Mouse (Mus musculus) CH12.LX (cell line): ENCODE measurements around the gene Dlx4. TPM values are rescaled to one million over a fixed set of nuclear protein-coding genes. Genes with fewer than 3 reads are reported as not detected.

ENCODE experiments used
- DNase-seq: peaks from one replicate; pipeline ENCODE4 v3.0.0-alpha.2; 2013; ENCODE audit errors: extremely low read depth
- H3K27ac ChIP-seq: 2 replicates; pipeline ENCODE4 v1.5.1; 2012; ENCODE audit warnings: low read depth, mild to moderate bottlenecking, control low read depth, moderate library complexity; ENCODE audit not compliant: insufficient read depth
- H3K27me3 ChIP-seq: replicated peaks from 2 replicates; pipeline ENCODE3; 2012; ENCODE audit warnings: inconsistent platforms
- H3K36me3 ChIP-seq, 2 experiments: replicated peaks in 1 of 2; 2 replicates each; pipeline versions ENCODE3 to v1.6.1; 2012; ENCODE audit warnings: inconsistent platforms in 1 of 2, low read length in 1 of 2, mild to moderate bottlenecking in 1 of 2, mixed read lengths in 1 of 2, moderate library complexity in 1 of 2; ENCODE audit not compliant: control insufficient read depth in 1 of 2, insufficient read depth in 1 of 2
- H3K4me1 ChIP-seq, 2 experiments: 2 replicates each; pipeline ENCODE4 v1.6.1; 2012; ENCODE audit warnings: inconsistent platforms in 1 of 2, moderate library complexity in 1 of 2; ENCODE audit not compliant: insufficient read depth in 2 of 2, control insufficient read depth in 1 of 2
- H3K4me2 ChIP-seq: 2 replicates; pipeline ENCODE4 v1.6.1; 2012; ENCODE audit warnings: low read depth, mild to moderate bottlenecking, control low read depth; ENCODE audit not compliant: poor library complexity, insufficient read depth, severe bottlenecking
- H3K4me3 ChIP-seq, 3 experiments: fragments of 150-350 bp in 1 of 3; sonication (generic) in 1 of 3; replicated peaks in 1 of 3; 2 replicates each; pipeline versions ENCODE3 to v1.5.1; 2011 to 2012; ENCODE audit warnings: low read depth in 2 of 3, low read length in 2 of 3, mild to moderate bottlenecking in 2 of 3, moderate library complexity in 2 of 3, control low read depth in 1 of 3, improper control_type of control experiment in 1 of 3, inconsistent platforms in 1 of 3, mixed read lengths in 1 of 3; ENCODE audit not compliant: poor library complexity in 1 of 3
- H3K79me2 ChIP-seq: replicated peaks from 2 replicates; pipeline ENCODE4 v1.6.1; 2012; ENCODE audit warnings: mild to moderate bottlenecking, moderate library complexity; ENCODE audit not compliant: control insufficient read depth, poor library complexity, insufficient read depth, severe bottlenecking; ENCODE audit errors: extremely low read depth
- H3K9ac ChIP-seq: 2 replicates; pipeline ENCODE4 v1.6.1; 2012; ENCODE audit warnings: low read depth, mild to moderate bottlenecking, control low read depth, moderate library complexity; ENCODE audit not compliant: insufficient read depth
- H3K9me3 ChIP-seq: replicated peaks from 2 replicates; pipeline ENCODE3; 2012; ENCODE audit warnings: low read length, inconsistent platforms, mixed read lengths
- BHLHE40 ChIP-seq: IDR thresholded peaks from 2 replicates; pipeline ENCODE4 v1.6.1; 2011; ENCODE audit warnings: mild to moderate bottlenecking, low read depth, low read length, improper control_type of control experiment
- CHD1 ChIP-seq: IDR thresholded peaks from 2 replicates; pipeline ENCODE4 v1.6.1; 2012; ENCODE audit warnings: low read depth, low read length, improper control_type of control experiment, inconsistent platforms
- CHD2 ChIP-seq: IDR thresholded peaks from 2 replicates; pipeline ENCODE4 v1.6.1; 2011; ENCODE audit warnings: low read length, improper control_type of control experiment
- CTCF ChIP-seq, 2 experiments: IDR thresholded peaks in 1 of 2; conservative IDR thresholded peaks in 1 of 2; 2 replicates each; pipeline ENCODE4 v1.5.1; 2011 to 2012; ENCODE audit warnings: low read depth in 2 of 2, low read length in 2 of 2, improper control_type of control experiment in 1 of 2, inconsistent platforms in 1 of 2, mild to moderate bottlenecking in 1 of 2, moderate library complexity in 1 of 2
- E2F4 ChIP-seq: IDR thresholded peaks from 2 replicates; pipeline ENCODE4 v1.6.1; 2011; ENCODE audit warnings: low read depth, low read length, improper control_type of control experiment; ENCODE audit not compliant: insufficient replicate concordance
- ELF1 ChIP-seq: IDR thresholded peaks from 2 replicates; pipeline ENCODE4 v1.6.1; 2014; ENCODE audit warnings: low read depth, mild to moderate bottlenecking, inconsistent platforms, low read length, improper control_type of control experiment
- EP300 ChIP-seq: IDR thresholded peaks from 2 replicates; pipeline ENCODE4 v1.6.1; 2011; ENCODE audit warnings: low read length, improper control_type of control experiment
- ETS1 ChIP-seq: conservative IDR thresholded peaks from 2 replicates; pipeline ENCODE4 v1.6.1; 2012; ENCODE audit warnings: low read depth, mild to moderate bottlenecking, inconsistent platforms, low read length, improper control_type of control experiment, moderate library complexity
- GABPA ChIP-seq: IDR thresholded peaks from 2 replicates; pipeline ENCODE4 v1.6.1; 2012; ENCODE audit warnings: low read depth, low read length, improper control_type of control experiment, inconsistent platforms; ENCODE audit not compliant: insufficient replicate concordance
- HCFC1 ChIP-seq: IDR thresholded peaks from 2 replicates; pipeline ENCODE4 v1.6.1; 2012; ENCODE audit warnings: low read depth, mild to moderate bottlenecking, inconsistent platforms, low read length, improper control_type of control experiment
- IRF4 ChIP-seq: IDR thresholded peaks from 2 replicates; pipeline ENCODE4 v1.6.1; 2014; ENCODE audit warnings: low read depth, mild to moderate bottlenecking, inconsistent platforms, low read length, improper control_type of control experiment
- JUN ChIP-seq: IDR thresholded peaks from 2 replicates; pipeline ENCODE4 v1.6.1; 2011; ENCODE audit warnings: low read depth, mild to moderate bottlenecking, low read length, improper control_type of control experiment, moderate library complexity; ENCODE audit not compliant: insufficient read depth
- JUND ChIP-seq: conservative IDR thresholded peaks from 2 replicates; pipeline ENCODE4 v1.6.1; 2011; ENCODE audit warnings: low read depth, low read length, improper control_type of control experiment
- KAT2A ChIP-seq: IDR thresholded peaks from 2 replicates; pipeline ENCODE4 v1.6.1; 2012; ENCODE audit warnings: low read length, improper control_type of control experiment, inconsistent platforms; ENCODE audit not compliant: insufficient replicate concordance
- MAFK ChIP-seq: IDR thresholded peaks from 2 replicates; pipeline ENCODE4 v1.6.1; 2011; ENCODE audit warnings: low read length, improper control_type of control experiment; ENCODE audit not compliant: insufficient replicate concordance
- MAX ChIP-seq: IDR thresholded peaks from 2 replicates; pipeline ENCODE4 v1.6.1; 2011; ENCODE audit warnings: low read length, improper control_type of control experiment
- MAZ ChIP-seq: IDR thresholded peaks from 2 replicates; pipeline ENCODE4 v1.6.1; 2012; ENCODE audit warnings: low read depth, mild to moderate bottlenecking, inconsistent platforms, low read length, improper control_type of control experiment, moderate library complexity
- MEF2A ChIP-seq: IDR thresholded peaks from 2 replicates; pipeline ENCODE4 v1.6.1; 2014; ENCODE audit warnings: low read depth, mild to moderate bottlenecking, inconsistent platforms, low read length, improper control_type of control experiment, borderline replicate concordance
- MXI1 ChIP-seq: IDR thresholded peaks from 2 replicates; pipeline ENCODE4 v1.6.1; 2011; ENCODE audit warnings: mild to moderate bottlenecking, low read depth, low read length, improper control_type of control experiment
- MYC ChIP-seq: IDR thresholded peaks from 2 replicates; pipeline ENCODE4 v1.6.1; 2011; ENCODE audit warnings: low read depth, mild to moderate bottlenecking, improper control_type of control experiment, low read length
- NELFE ChIP-seq: IDR thresholded peaks from 2 replicates; pipeline ENCODE4 v1.6.1; 2011; ENCODE audit warnings: low read depth, low read length, improper control_type of control experiment
- NRF1 ChIP-seq: IDR thresholded peaks from 2 replicates; pipeline ENCODE4 v1.6.1; 2014; ENCODE audit warnings: low read depth, mild to moderate bottlenecking, inconsistent platforms, low read length, improper control_type of control experiment, moderate library complexity
- PAX5 ChIP-seq: IDR thresholded peaks from 2 replicates; pipeline ENCODE4 v1.6.1; 2012; ENCODE audit warnings: low read length, inconsistent platforms, mixed read lengths
- POLR2A ChIP-seq: IDR thresholded peaks from 2 replicates; pipeline ENCODE4 v1.6.1; 2011; ENCODE audit warnings: low read depth, mild to moderate bottlenecking, improper control_type of control experiment, low read length
- POLR2AphosphoS2 ChIP-seq: IDR thresholded peaks from 2 replicates; pipeline ENCODE4 v1.6.1; 2011; ENCODE audit warnings: low read depth, low read length, improper control_type of control experiment
- RAD21 ChIP-seq: IDR thresholded peaks from 2 replicates; pipeline ENCODE4 v1.6.1; 2011; ENCODE audit warnings: low read depth, mild to moderate bottlenecking, low read length, improper control_type of control experiment, moderate library complexity
- RCOR1 ChIP-seq: conservative IDR thresholded peaks from 2 replicates; pipeline ENCODE4 v1.6.1; 2012; ENCODE audit warnings: low read depth, mild to moderate bottlenecking, inconsistent platforms, low read length, improper control_type of control experiment
- SIN3A ChIP-seq: IDR thresholded peaks from 2 replicates; pipeline ENCODE4 v1.6.1; 2012; ENCODE audit warnings: low read length, improper control_type of control experiment, inconsistent platforms
- SMC3 ChIP-seq: IDR thresholded peaks from 2 replicates; pipeline ENCODE4 v1.6.1; 2011; ENCODE audit warnings: low read depth, low read length, improper control_type of control experiment
- TBP ChIP-seq: conservative IDR thresholded peaks from 2 replicates; pipeline ENCODE4 v1.6.1; 2011; ENCODE audit warnings: low read depth, low read length, improper control_type of control experiment
- UBTF ChIP-seq: IDR thresholded peaks from 2 replicates; pipeline ENCODE4 v1.6.1; 2012; ENCODE audit warnings: low read depth, mild to moderate bottlenecking, inconsistent platforms, low read length, improper control_type of control experiment, moderate library complexity
- USF1 ChIP-seq: IDR thresholded peaks from 2 replicates; pipeline ENCODE4 v1.6.1; 2014; ENCODE audit warnings: low read depth, mild to moderate bottlenecking, inconsistent platforms, low read length, improper control_type of control experiment
- USF2 ChIP-seq: conservative IDR thresholded peaks from 2 replicates; pipeline ENCODE4 v1.6.1; 2011; ENCODE audit warnings: low read depth, low read length, improper control_type of control experiment
- ZC3H11A ChIP-seq: IDR thresholded peaks from 2 replicates; pipeline ENCODE4 v1.6.1; 2012; ENCODE audit warnings: low read depth, mild to moderate bottlenecking, inconsistent platforms, low read length, improper control_type of control experiment
- ZKSCAN1 ChIP-seq: IDR thresholded peaks from 2 replicates; pipeline ENCODE4 v1.6.1; 2012; ENCODE audit warnings: low read depth, inconsistent platforms, low read length, improper control_type of control experiment, borderline replicate concordance
- ZMIZ1 ChIP-seq: IDR thresholded peaks from 2 replicates; pipeline ENCODE4 v1.6.1; 2012; ENCODE audit warnings: low read depth, mild to moderate bottlenecking, inconsistent platforms, low read length, improper control_type of control experiment
- ZNF384 ChIP-seq: IDR thresholded peaks from 2 replicates; pipeline ENCODE4 v1.6.1; 2012; ENCODE audit warnings: low read depth, low read length, improper control_type of control experiment, inconsistent platforms
- dilution Hi-C: fragments of 300-500 bp; cut with MboI; formaldehyde crosslinking; loops from 2 replicates; pipeline ENCODE4 v1.14.3; 2020; ENCODE audit warnings: low sequenced_read_pairs; ENCODE audit not compliant: extremely low pct_unique_long_range_greater_than_20kb, extremely low pct_ligation_motif_present
- in situ Hi-C: fragments of 300-500 bp; cut with MboI; formaldehyde crosslinking; loops from 3 replicates; pipeline ENCODE4 v1.14.3; 2019; ENCODE audit warnings: low sequenced_read_pairs, low pct_ligation_motif_present, low pct_unique_long_range_greater_than_20kb, mixed read lengths
- polyA plus RNA-seq: library from polyadenylated mRNA; unstranded; fragments of >175 nt; gene quantifications from 2 replicates; pipeline ENCODE4 v1.2.1, GENCODE M21; 2012; ENCODE audit warnings: low read depth; ENCODE audit not compliant: insufficient read length
- total RNA-seq, 2 experiments: library from RNA; depleted of rRNA; stranded (reverse); fragments of 300-350 nt in 1 of 2; fragments of >200 nt in 1 of 2; gene quantifications; 2 replicates each; pipeline ENCODE4 v1.2.3; 2012 to 2014

Gene Dlx4
- total and polyA plus RNA-seq, 3 experiments, result 0.25 TPM; not detected in 2

GRCm38 (mm10) chr11:95157872-95158271 is 11.8 kb upstream of the Dlx4 start (continued):
- TF ChIP-seq NRF1, result no peak
- TF ChIP-seq E2F4, result no peak
- TF ChIP-seq CTCF (conservative IDR thresholded peaks at IDR 0.05 in 1 of 2, IDR thresholded peaks at IDR 0.05 in 1 of 2; ENCODE audit: low read depth in 2 of 2, low read length in 2 of 2), result no peak
- no peak; the same call in 1 of the 2 replicates for TF ChIP-seq SIN3A
- TF ChIP-seq ZNF384, result no peak
- TF ChIP-seq IRF4, result peak; percentile 77
- TF ChIP-seq POLR2AphosphoS2, result no peak

GRCm38 (mm10) chr11:95157356-95157755 is 11.3 kb upstream of the Dlx4 start:
- Histone ChIP-seq H3K4me2 (no peak overlapping the region), H3K9me3 (peaks cover 4% of the 10 kb centered on the region), H3K9ac (no peak overlapping the region), H3K27me3 (peaks cover 61% of the 10 kb centered on the region), H3K36me3 (no peaks in the 10 kb centered on the region), H3K4me1 (peaks cover 20 to 25% of the 10 kb centered on the region in 2 experiments), H3K79me2 (no peaks in the 10 kb centered on the region), H3K4me3 (no peak overlapping the region), H3K27ac (no peak overlapping the region)
- dilution Hi-C loops, result no loop called here
- in situ Hi-C loops, result no loop called here
- peak; percentile 26 for DNase-seq
- TF ChIP-seq SMC3 (peak; percentile 23; the same call in 1 of the 2 replicates), USF1 (no peak), MAZ (no peak), MEF2A (no peak), BHLHE40 (peak; percentile 78), JUN (0 out of 2 replicates have a peak, but pooled peaks have one; percentile 9), CTCF (conservative IDR thresholded peaks at IDR 0.05 in 1 of 2, IDR thresholded peaks at IDR 0.05 in 1 of 2; ENCODE audit: low read depth in 2 of 2, low read length in 2 of 2) (peak in 1 of 2 experiments; percentile 66; a peak in 2 of 4 replicates), ELF1 (0 out of 2 replicates have a peak, but pooled peaks have one; percentile 10), SIN3A (peak; percentile 25; the same call in 1 of the 2 replicates), HCFC1 (no peak), MAX (no peak), ETS1 (peak; percentile 57), MAFK (no peak), MYC (no peak), RCOR1 (no peak), IRF4 (peak; percentile 46; the same call in 1 of the 2 replicates), NELFE (no peak), CHD1 (no peak), MXI1 (no peak; the same call in 1 of the 2 replicates), RAD21 (peak; percentile 12), UBTF (0 out of 2 replicates have a peak, but pooled peaks have one; percentile 23), ZMIZ1 (no peak), POLR2AphosphoS2 (no peak), TBP (no peak), ZKSCAN1 (no peak), GABPA (no peak), POLR2A (no peak), PAX5 (no peak), CHD2 (0 out of 2 replicates have a peak, but pooled peaks have one; percentile 5), EP300 (peak; percentile 14; the same call in 1 of the 2 replicates), NRF1 (no peak), JUND (no peak), ZC3H11A (no peak), USF2 (no peak; the same call in 1 of the 2 replicates), KAT2A (no peak), ZNF384 (no peak), E2F4 (no peak)
